Mouse (Mus musculus): ENCODE data around the gene Tab2.
A peak's percentile ranks its signal among the peaks of the same experiment; 100 is the strongest.
"Not testable (repeated sequence)": the region's sequence is repeated elsewhere in the genome, so short reads cannot be mapped to it uniquely, and the experiment has no call there.

Tab2 gene

DNA sequence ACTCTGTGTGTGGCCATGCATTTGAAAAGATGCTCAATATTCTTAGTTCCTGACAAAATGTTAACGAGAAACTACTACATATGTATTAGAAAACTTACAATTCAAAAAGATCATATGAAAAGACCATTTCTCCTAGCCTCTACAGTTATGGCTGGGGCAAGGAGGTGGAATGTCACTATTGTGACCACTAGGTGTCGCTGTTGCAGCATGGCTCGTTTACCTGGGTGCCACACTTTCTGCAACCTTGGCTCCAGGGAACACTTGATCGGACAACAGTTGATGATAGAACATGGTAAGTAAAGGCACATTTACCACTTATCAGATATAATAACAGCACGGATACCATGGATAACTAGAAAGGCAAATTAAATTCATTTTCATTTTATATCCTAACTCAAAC, 72.5 kb downstream of the Tab2 start:
- peak; percentile 70 for DNase-seq

DNA sequence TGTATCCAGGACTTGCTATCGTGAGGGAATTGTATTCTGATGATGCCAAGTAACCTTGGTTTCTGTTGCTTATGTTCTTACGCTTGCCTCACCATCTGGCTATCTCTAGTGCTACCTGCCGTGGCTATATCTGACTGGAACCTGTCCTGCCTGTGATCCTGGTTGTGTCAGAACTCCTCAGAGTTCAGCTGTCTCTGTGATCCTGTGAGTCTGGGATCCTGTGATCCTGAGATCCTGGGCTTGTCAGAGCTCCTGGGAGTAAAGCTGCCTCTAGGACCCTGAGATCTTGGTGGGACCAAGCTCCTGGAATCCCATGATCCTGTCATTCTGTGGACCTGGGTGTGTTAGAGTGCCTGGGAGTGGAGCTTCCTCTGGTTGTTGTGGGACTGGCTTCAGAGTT, 74.1 kb downstream of the Tab2 start:
- no peak for DNase-seq

DNA sequence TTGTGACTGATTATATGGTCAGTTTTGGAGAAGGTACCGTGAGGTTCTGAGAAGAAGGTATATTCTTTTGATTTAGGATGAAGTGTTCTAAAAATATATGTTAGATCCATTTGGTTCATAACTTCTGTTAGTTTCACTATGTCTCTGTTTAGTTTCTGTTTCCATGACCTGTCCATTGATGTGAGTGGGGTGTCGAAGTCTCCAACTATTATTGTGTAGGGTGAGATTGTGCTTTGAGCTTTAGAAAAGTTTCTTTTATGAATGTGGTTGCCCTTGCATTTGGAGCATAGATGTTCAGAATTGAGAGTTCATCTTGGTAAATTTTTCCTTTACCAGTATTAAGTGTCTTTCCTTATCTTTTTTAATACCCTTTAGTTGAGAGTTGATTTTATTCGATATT, 75.7 kb downstream of the Tab2 start:
- not testable (repeated sequence) for DNase-seq

- DNase-seq, result no peak
Observed at GRCm38 (mm10) chr10:7874194-7874593, 81.8 kb downstream of the Tab2 start.

DNA sequence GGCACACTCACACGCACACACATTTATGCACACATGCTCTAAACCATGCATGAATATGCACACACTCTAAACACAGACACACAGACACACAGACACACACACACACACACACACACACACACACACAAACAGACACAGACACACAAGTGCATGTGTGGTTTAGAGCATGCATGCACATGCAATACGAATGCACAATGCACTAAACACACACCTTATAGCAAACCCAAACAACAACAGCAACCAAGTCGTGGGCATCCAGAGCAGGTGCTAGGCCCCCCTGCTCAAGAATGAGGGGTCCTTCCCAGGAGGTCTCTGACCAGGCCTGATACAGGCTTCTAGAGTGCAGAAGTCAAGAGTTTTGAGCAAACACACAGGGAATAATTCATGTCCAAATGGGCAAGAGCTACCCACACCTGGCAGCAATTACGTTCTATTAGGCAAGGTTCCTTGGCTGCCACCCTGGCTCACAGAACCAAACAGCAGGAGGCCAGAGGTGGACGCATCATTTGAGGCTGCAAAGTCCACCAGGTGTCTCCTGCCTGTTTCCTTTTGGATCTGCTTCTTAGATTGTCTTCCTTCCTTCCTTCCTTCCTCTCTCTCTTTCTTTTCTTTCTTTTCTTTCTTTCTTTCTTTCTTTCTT, 84.5 kb downstream of the Tab2 start:
- no peak for DNase-seq

- DNase-seq, result no peak
Observed at GRCm38 (mm10) chr10:7870571-7871315, 85.3 kb downstream of the Tab2 start.

DNA sequence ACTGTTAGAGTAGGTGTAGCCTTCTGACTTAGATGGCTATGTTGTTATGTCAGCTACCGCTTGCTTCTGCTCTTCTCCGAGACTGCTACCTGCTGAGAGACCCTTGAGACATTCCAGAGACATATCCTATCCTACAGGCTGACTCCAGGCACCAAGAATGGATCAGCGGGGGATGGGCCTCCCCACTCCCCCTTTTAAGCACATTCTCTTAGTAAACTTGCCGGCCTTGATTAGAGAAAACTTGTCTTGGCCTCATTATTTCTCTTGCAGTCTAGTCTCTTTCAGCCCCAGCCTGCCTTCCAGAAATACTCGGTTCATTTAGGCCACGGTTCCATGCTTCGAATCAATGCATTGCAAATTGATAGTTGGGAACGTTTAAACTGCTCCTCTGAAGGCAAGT, 86.3 kb downstream of the Tab2 start:
- no peak for DNase-seq

DNA sequence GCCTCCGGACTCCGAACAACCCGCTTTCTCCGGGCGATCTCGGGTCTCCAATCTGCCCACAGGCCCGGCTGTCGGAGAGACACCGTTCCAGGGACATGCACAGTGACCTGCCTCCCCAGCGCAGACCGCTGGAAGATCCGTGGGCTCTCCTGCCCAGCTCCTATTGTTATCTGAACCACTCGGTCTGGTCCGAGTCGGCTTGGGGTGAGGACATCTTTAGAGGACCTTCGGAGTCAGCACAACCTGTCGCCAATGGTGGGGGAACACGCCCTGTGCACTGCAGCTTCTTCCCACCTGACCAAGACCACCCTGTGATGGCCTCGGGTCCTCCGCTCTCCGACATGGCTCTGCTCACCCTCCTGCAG, 88.4 kb downstream of the Tab2 start:
- DNase-seq, result no peak

GRCm38 (mm10) chr10:7866762-7867665, 89.0 kb downstream of the Tab2 start:
- DNase-seq, result peak; percentile 14

DNA sequence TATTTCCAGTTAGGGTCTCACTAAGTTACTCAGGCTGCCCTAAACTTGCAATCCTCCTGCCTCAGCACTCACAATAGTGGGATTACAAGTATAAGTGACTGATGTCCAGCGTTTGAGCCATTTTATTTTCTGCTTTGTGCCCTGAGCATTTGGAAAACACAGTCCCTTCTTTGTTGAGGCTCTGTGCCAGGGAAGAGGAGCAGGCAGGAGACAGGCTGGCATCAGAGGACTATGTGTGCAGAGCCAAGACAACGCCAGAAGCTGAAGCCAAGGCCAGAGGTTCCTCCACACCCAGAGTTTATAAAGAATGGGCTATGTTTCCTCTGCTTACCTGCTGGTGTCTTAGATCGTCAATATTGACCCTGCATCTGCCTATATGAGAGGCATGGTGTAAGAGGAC, 91.2 kb downstream of the Tab2 start:
- DNase-seq, result no peak

DNA sequence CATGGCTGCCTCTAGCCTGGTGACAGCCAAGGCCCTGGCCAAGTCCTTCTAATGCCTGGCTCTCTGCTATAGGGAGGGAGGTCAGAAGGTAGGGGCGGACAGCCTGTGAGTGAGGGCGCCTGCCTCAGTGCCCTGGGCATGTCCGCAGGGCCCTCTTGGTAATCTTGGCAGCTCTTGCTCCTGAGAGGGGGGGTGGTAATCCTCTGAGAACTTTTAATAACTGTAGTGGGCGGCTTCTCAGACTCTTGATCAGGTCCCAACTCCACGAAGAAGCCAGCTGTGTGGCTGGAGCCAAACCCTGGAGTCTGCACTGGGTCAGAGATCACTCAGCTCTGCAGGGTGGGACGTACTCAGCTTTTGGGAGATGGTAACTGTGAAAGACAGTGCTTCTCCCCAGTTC, 91.8 kb downstream of the Tab2 start:
- no peak for DNase-seq

DNA sequence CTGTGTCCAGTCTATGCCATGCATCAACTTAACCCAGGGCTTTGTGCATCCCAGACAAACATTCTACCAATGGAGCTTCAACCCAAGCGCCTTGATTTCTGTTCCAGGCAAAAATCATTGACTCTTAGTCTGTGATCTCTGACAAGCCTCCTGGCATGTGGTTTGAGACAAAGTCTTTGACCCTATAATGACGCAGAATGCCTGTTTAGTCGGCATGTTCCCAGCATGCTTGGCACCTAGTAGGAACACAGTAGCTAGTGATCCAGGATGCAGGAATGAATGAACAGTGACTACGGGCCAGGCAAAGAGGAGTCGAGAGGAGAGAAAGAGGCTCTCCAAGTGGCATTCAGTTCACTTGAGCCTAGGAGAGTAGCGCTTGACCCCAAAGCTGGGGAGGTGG, 92.6 kb downstream of the Tab2 start:
- DNase-seq, result no peak

DNA sequence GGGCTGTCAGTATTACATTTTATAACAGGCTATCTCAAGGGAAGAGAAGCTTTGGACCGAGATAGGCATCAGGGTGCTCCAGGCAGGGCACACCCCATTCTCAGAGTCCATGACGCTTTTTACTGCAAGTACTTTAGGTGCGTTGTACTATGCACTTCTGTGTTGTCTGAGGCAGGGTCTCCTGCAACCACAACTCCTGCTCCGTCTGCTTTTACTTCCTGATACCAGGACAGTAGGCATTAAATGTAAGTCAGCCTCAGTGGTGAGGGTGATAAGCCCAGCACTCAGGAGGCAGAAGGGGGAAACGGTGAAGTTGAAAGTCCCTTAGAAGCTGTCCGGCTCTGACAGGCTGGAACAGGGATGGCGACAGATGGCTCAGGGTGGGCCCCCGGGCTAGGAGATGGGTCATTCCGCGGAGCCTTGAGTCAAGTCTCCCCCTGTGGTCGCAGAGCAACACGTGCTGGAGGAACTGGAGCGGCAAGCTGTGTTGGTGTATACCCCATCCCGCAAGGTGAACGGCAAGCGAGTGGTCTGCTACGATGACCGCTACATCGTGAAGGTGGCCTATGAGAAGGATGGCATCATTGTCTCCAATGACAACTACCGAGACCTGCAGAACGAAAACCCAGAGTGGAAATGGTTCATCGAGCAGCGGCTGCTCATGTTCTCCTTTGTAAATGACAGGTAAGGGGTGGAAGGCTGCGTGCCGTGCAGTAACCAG, 93.9 kb downstream of the Tab2 start:
- DNase-seq, result no peak

GRCm38 (mm10) chr10:7861259-7861936, 94.6 kb downstream of the Tab2 start:
- DNase-seq, result no peak

GRCm38 (mm10) chr10:7860494-7860893, 95.5 kb downstream of the Tab2 start:
- no peak for DNase-seq
